19 mouse cellular contexts compared by ENCODE assay signal in the genomic region with DNA sequence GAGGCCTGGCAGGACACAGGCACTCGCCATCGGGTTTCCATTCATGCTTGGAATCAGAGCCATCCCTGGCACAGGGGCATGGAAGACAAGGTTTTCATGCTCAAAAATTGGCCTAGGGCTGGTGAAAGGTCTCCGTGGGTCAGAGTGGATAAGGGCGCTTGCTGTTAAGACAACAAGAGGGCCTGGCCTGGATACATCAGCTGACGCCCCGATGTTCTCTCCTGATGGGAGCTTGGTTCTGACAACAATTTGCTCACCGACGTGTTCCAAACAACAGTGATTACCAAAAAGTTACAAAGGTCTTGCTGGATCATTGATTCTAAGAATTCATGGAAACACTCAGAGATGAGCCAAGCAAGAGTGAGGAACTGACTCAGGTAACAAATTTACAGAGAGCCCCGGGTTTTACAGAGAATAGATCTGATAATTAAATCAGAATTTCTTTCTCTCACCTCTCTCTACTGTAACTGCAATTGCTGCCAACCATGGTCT.
"Had no signal": no experiment of that assay in that cellular context is flagged by ENCODE, and none has a peak within 500 bp of the region (broad histone marks: within the 10 kb centered on the region; RNA-seq: fewer than 3 reads in every experiment).

No protein-coding gene starts in this region.

- H3K4me3 ChIP-seq: midbrain, embryonic 10.5 days; midbrain, embryonic 12.5 days; myocyte; neural tube, embryonic 13.5 days; neural tube, embryonic 15.5 days had no signal

- H3K4me2 ChIP-seq: lung, embryonic 14.5 days; midbrain, embryonic 12.5 days; neural tube, embryonic 13.5 days; neural tube, embryonic 15.5 days had no signal

- H3K4me1 ChIP-seq: midbrain, embryonic 12.5 days; neural tube, embryonic 13.5 days; neural tube, embryonic 15.5 days had no signal

- H3K27ac ChIP-seq: midbrain, embryonic 10.5 days; midbrain, embryonic 12.5 days; neural tube, embryonic 13.5 days; neural tube, embryonic 15.5 days had no signal

- ATAC-seq: midbrain, embryonic 16.5 days had no signal

- DNase-seq: lung, adult 18-20 months; lung, embryonic 14.5 days; lung, postnatal 10 days; lung, postnatal 4 days; midbrain, embryonic 14.5 days; retina, postnatal 1 day; right cerebral cortex, adult 18-20 months; right cerebral cortex, postnatal 25 days; right cerebral cortex, postnatal 4 days; spleen, adult 18-20 months; thymus, adult 2 months; thymus, postnatal 25 days; thymus, postnatal 4 days had no signal

- H3K27me3 ChIP-seq: midbrain, embryonic 12.5 days; neural tube, embryonic 13.5 days; neural tube, embryonic 15.5 days had no signal

- H3K9ac ChIP-seq: lung, embryonic 14.5 days; midbrain, embryonic 12.5 days; neural tube, embryonic 13.5 days; neural tube, embryonic 15.5 days had no signal

- H3K9me3 ChIP-seq: midbrain, embryonic 10.5 days; midbrain, embryonic 12.5 days; neural tube, embryonic 13.5 days; neural tube, embryonic 15.5 days had no signal

- H3K36me3 ChIP-seq: midbrain, embryonic 10.5 days; midbrain, embryonic 12.5 days; neural tube, embryonic 13.5 days; neural tube, embryonic 15.5 days had no signal
